Mouse (Mus musculus): Measurements from ENCODE around the gene Inf2. TPM values are rescaled to one million over a fixed set of nuclear protein-coding genes. Genes with fewer than 3 reads are reported as not detected.

The Inf2 gene
- polyA plus RNA-seq, 1 experiment: 26.3 TPM

- H3K4me3 ChIP-seq (ENCODE audit: control insufficient read depth, insufficient read depth, low read length): no peak overlapping the region
Measured at GRCm38 (mm10) chr12:112576749-112577148, 11.8 kb upstream of the Inf2 start.

DNA sequence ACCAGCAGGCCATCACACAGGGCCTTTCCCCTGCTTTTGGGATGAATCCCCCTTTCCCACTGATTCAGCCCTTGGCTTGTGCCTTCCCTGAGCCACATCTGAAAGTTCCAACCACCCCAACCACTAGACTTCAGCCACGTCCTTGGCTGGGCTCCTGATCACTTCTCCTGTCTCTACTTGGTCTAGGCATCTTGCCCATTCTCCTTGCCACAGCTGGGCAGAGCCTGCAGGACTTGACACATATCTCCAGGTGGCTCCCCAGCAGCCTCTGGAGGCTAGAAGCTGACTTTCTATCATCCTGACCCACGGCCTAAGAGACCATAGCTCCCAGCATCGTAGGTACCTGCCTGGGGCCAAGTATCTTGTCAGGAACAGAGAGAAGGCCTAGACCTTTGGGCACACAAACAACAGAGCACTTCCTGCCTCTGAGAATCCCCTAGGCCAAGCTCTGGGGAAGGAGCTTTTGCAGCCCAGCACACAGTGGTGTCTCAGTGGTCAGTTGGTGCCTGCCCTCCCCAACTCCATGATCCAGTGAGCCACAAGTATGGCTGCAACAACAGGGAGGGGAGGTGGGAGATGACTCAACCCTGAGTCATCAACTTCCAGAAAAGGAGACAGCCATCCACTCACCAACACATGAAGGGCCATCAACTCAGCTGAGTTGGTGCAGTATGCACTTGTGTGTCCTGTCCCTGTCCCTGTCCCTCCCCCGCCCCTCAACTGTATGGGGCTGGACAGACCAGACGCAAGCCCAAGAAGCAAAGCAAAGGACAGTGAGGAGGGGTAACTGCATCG, 10.1 kb upstream of the Inf2 start:
- H3K27ac ChIP-seq (ENCODE audit: control insufficient read depth, insufficient read depth, low read length): no peak overlapping the region
- TF ChIP-seq POLR2A (IDR thresholded peaks at IDR 0.05; ENCODE audit: control insufficient read depth, extremely low read depth, insufficient read depth, low read length, poor library complexity) (no peak), CTCF (IDR thresholded peaks at IDR 0.05; ENCODE audit: borderline replicate concordance, control insufficient read depth, extremely low read depth, insufficient read depth, low read length, poor library complexity) (no peak)
- WGBS: 77% methylated on average over 6 of the region's 6 CpGs
- H3K27me3 ChIP-seq (ENCODE audit: control insufficient read depth, insufficient read depth, low read length): no peaks in the 10 kb centered on the region
- H3K36me3 ChIP-seq (ENCODE audit: control insufficient read depth, insufficient read depth, low read length): no peaks in the 10 kb centered on the region
- H3K4me3 ChIP-seq (ENCODE audit: control insufficient read depth, insufficient read depth, low read length): no peak overlapping the region
- DNase-seq: no peak
- H3K4me1 ChIP-seq (replicated peaks; ENCODE audit: control insufficient read depth, insufficient read depth, low read length): no peaks in the 10 kb centered on the region

More at GRCm38 (mm10) chr12:112576749-112577148, 11.8 kb upstream of the Inf2 start:
- H3K4me1 ChIP-seq (replicated peaks; ENCODE audit: control insufficient read depth, insufficient read depth, low read length): no peaks in the 10 kb centered on the region
- WGBS: 82% methylated on average over 3 of the region's 3 CpGs
- no peaks in the 10 kb centered on the region for H3K36me3 ChIP-seq (ENCODE audit: control insufficient read depth, insufficient read depth, low read length)
- H3K27ac ChIP-seq (ENCODE audit: control insufficient read depth, insufficient read depth, low read length): no peak overlapping the region
- DNase-seq: no peak
- H3K27me3 ChIP-seq (ENCODE audit: control insufficient read depth, insufficient read depth, low read length): no peaks in the 10 kb centered on the region
- TF ChIP-seq CTCF (IDR thresholded peaks at IDR 0.05; ENCODE audit: borderline replicate concordance, control insufficient read depth, extremely low read depth, insufficient read depth, low read length, poor library complexity): no peak
- TF ChIP-seq POLR2A (IDR thresholded peaks at IDR 0.05; ENCODE audit: control insufficient read depth, extremely low read depth, insufficient read depth, low read length, poor library complexity): no peak

- DNase-seq: no peak
- Histone ChIP-seq H3K4me3 (ENCODE audit: control insufficient read depth, insufficient read depth, low read length) (no peak overlapping the region), H3K36me3 (ENCODE audit: control insufficient read depth, insufficient read depth, low read length) (no peaks in the 10 kb centered on the region), H3K4me1 (replicated peaks; ENCODE audit: control insufficient read depth, insufficient read depth, low read length) (no peaks in the 10 kb centered on the region), H3K27ac (ENCODE audit: control insufficient read depth, insufficient read depth, low read length) (no peak overlapping the region), H3K27me3 (ENCODE audit: control insufficient read depth, insufficient read depth, low read length) (no peaks in the 10 kb centered on the region)
- TF ChIP-seq CTCF (IDR thresholded peaks at IDR 0.05; ENCODE audit: borderline replicate concordance, control insufficient read depth, extremely low read depth, insufficient read depth, low read length, poor library complexity) (no peak), POLR2A (IDR thresholded peaks at IDR 0.05; ENCODE audit: control insufficient read depth, extremely low read depth, insufficient read depth, low read length, poor library complexity) (no peak)
- WGBS: 98% methylated on average over 5 of the region's 5 CpGs
Measured at GRCm38 (mm10) chr12:112579430-112579829, 9.2 kb upstream of the Inf2 start.

GRCm38 (mm10) chr12:112579926-112580325, 8.7 kb upstream of the Inf2 start:
- no peaks in the 10 kb centered on the region for H3K4me1 ChIP-seq (replicated peaks; ENCODE audit: control insufficient read depth, insufficient read depth, low read length)
- H3K27ac ChIP-seq (ENCODE audit: control insufficient read depth, insufficient read depth, low read length): no peak overlapping the region
- H3K36me3 ChIP-seq (ENCODE audit: control insufficient read depth, insufficient read depth, low read length): no peaks in the 10 kb centered on the region
- DNase-seq: no peak
- no peak overlapping the region for H3K4me3 ChIP-seq (ENCODE audit: control insufficient read depth, insufficient read depth, low read length)
- no peak for TF ChIP-seq CTCF (IDR thresholded peaks at IDR 0.05; ENCODE audit: borderline replicate concordance, control insufficient read depth, extremely low read depth, insufficient read depth, low read length, poor library complexity)
- no peak for TF ChIP-seq POLR2A (IDR thresholded peaks at IDR 0.05; ENCODE audit: control insufficient read depth, extremely low read depth, insufficient read depth, low read length, poor library complexity)
- 93% methylated on average over 8 of the region's 8 CpGs for WGBS
- no peaks in the 10 kb centered on the region for H3K27me3 ChIP-seq (ENCODE audit: control insufficient read depth, insufficient read depth, low read length)

- Histone ChIP-seq H3K27me3 (ENCODE audit: control insufficient read depth, insufficient read depth, low read length) (no peaks in the 10 kb centered on the region), H3K4me3 (ENCODE audit: control insufficient read depth, insufficient read depth, low read length) (no peak overlapping the region), H3K4me1 (replicated peaks; ENCODE audit: control insufficient read depth, insufficient read depth, low read length) (peaks cover 2% of the 10 kb centered on the region), H3K36me3 (ENCODE audit: control insufficient read depth, insufficient read depth, low read length) (no peaks in the 10 kb centered on the region), H3K27ac (ENCODE audit: control insufficient read depth, insufficient read depth, low read length) (no peak overlapping the region)
- DNase-seq: no peak
- no peak for TF ChIP-seq POLR2A (IDR thresholded peaks at IDR 0.05; ENCODE audit: control insufficient read depth, extremely low read depth, insufficient read depth, low read length, poor library complexity)
- TF ChIP-seq CTCF (IDR thresholded peaks at IDR 0.05; ENCODE audit: borderline replicate concordance, control insufficient read depth, extremely low read depth, insufficient read depth, low read length, poor library complexity): no peak
- WGBS: 77% methylated on average over 3 of the region's 3 CpGs
Measured at GRCm38 (mm10) chr12:112581113-112581512, 7.5 kb upstream of the Inf2 start.

DNA sequence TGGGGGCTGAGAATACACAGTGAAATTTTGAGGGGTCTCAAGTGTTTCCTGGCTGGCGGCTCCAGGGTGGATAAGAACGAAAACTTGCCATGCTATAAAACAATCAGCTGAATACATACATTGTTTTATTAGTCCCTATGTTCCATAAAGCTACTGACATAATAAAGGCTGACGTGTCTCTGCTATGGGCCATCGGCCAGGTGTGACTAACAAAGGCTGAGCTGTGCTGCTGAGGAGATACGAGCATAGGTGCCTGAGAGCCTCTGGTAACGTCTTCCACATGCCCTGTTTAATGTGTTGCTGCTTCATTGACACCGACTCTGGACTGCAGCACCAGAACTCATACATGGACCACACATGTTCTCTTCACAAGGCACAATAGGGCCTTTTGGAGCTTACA, 3.6 kb upstream of the Inf2 start:
- no peak overlapping the region for H3K4me3 ChIP-seq (ENCODE audit: control insufficient read depth, insufficient read depth, low read length)

More for the DNA sequence above, 3.6 kb upstream of the Inf2 start:
- no peaks in the 10 kb centered on the region for H3K36me3 ChIP-seq (ENCODE audit: control insufficient read depth, insufficient read depth, low read length)
- no peak overlapping the region for H3K27ac ChIP-seq (ENCODE audit: control insufficient read depth, insufficient read depth, low read length)
- TF ChIP-seq CTCF (IDR thresholded peaks at IDR 0.05; ENCODE audit: borderline replicate concordance, control insufficient read depth, extremely low read depth, insufficient read depth, low read length, poor library complexity): no peak
- no peak for TF ChIP-seq POLR2A (IDR thresholded peaks at IDR 0.05; ENCODE audit: control insufficient read depth, extremely low read depth, insufficient read depth, low read length, poor library complexity)
- 95% methylated on average over 7 of the region's 7 CpGs for WGBS
- H3K27me3 ChIP-seq (ENCODE audit: control insufficient read depth, insufficient read depth, low read length): no peaks in the 10 kb centered on the region
- DNase-seq: no peak
- H3K4me1 ChIP-seq (replicated peaks; ENCODE audit: control insufficient read depth, insufficient read depth, low read length): peaks cover 29% of the 10 kb centered on the region

Data from thymus, adult 2 months (tissue).